Mouse (Mus musculus) kidney, embryonic 14.5 days (tissue): ENCODE measurements around the gene Cacna1g. TPM values are rescaled to one million over a fixed set of nuclear protein-coding genes. Genes with fewer than 3 reads are reported as not detected.

ENCODE experiments used
- ATAC-seq: fragments of 200-750 bp; cut with Nextera tagmentation; 2 replicates; pipeline ENCODE4 v1.8.0; 2017; ENCODE audit warnings: moderate number of reproducible peaks, mild to moderate bottlenecking, moderate TSS enrichment, moderate library complexity; ENCODE audit not compliant: low FRiP score, low TSS enrichment
- H3K27ac ChIP-seq: fragments of 300-500 bp; sonication (generic); 2 replicates; pipeline ENCODE4 v1.5.1; 2014; ENCODE audit warnings: low read depth, mild to moderate bottlenecking, low read length, moderate library complexity, mixed read lengths
- H3K27me3 ChIP-seq: fragments of 300-500 bp; sonication (generic); 2 replicates; pipeline ENCODE4 v1.6.1; 2014; ENCODE audit warnings: mild to moderate bottlenecking, low read length; ENCODE audit not compliant: control insufficient read depth, insufficient read depth
- H3K36me3 ChIP-seq: fragments of 300-500 bp; sonication (generic); 2 replicates; pipeline ENCODE4 v1.6.1; 2014; ENCODE audit warnings: low read length, mixed read lengths; ENCODE audit not compliant: control insufficient read depth, insufficient read depth
- H3K4me1 ChIP-seq: fragments of 300-500 bp; sonication (generic); 2 replicates; pipeline ENCODE4 v1.6.1; 2014; ENCODE audit warnings: low read length, mixed read lengths; ENCODE audit not compliant: control insufficient read depth, insufficient read depth
- H3K4me2 ChIP-seq: fragments of 300-500 bp; sonication (generic); replicated peaks from 2 replicates; pipeline ENCODE4 v1.6.1; 2014; ENCODE audit warnings: low read depth, mild to moderate bottlenecking, low read length
- H3K4me3 ChIP-seq: fragments of 300-500 bp; sonication (generic); 2 replicates; pipeline ENCODE4 v1.5.1; 2014; ENCODE audit warnings: mild to moderate bottlenecking, low read length
- H3K9ac ChIP-seq: fragments of 300-500 bp; sonication (generic); 2 replicates; pipeline ENCODE4 v1.6.1; 2014; ENCODE audit warnings: low read depth, mild to moderate bottlenecking, low read length, moderate library complexity
- H3K9me3 ChIP-seq: fragments of 300-500 bp; sonication (generic); 2 replicates; pipeline ENCODE4 v1.6.1; 2016; ENCODE audit warnings: low read length; ENCODE audit not compliant: control insufficient read depth
- WGBS: fragments of 180-500 bp; shearing (Covaris S2); extraction: QIAGEN DNeasy Blood & Tissue Kit; methylation state at CpG from one replicate; pipeline ENCODE4 v1.1.7; 2014; 5-methylcytosine and 5-hydroxymethylcytosine counted together
- polyA plus RNA-seq: library from polyadenylated mRNA; unstranded; fragments of >200 nt; fragmentation: Nextera tagmentation; extraction: Ambion mirVana; gene quantifications from 2 replicates; pipeline ENCODE4 v1.2.1, GENCODE M21; 2014

Gene Cacna1g
- polyA plus RNA-seq, 1 experiment from 2014 or later = 14.1 TPM

GRCm38 (mm10) chr11:94498093-94498996, 24.3 kb upstream of the Cacna1g start:
- peak overlapping the region; percentile 79 for H3K27ac ChIP-seq
- no peaks in the 10 kb centered on the region for H3K9me3 ChIP-seq
- H3K4me1 ChIP-seq = peaks cover 39% of the 10 kb centered on the region
- ATAC-seq = peak; percentile 10; the same call in 1 of the 2 replicates
- no peaks in the 10 kb centered on the region for H3K27me3 ChIP-seq
- peak overlapping the region; percentile 59 for H3K4me2 ChIP-seq
- no peaks in the 10 kb centered on the region for H3K36me3 ChIP-seq
- H3K9ac ChIP-seq = peak overlapping the region; percentile 56
- 15% methylated on average over 19 of the region's 19 CpGs for WGBS
- peak overlapping the region; percentile 39 for H3K4me3 ChIP-seq

- H3K9ac ChIP-seq = no peak overlapping the region
- ATAC-seq = no peak
- no peak overlapping the region for H3K4me2 ChIP-seq
- WGBS = 83% methylated on average over 3 of the region's 3 CpGs
- no peak overlapping the region for H3K27ac ChIP-seq
- no peaks in the 10 kb centered on the region for H3K9me3 ChIP-seq
- peaks cover 40% of the 10 kb centered on the region for H3K4me1 ChIP-seq
- H3K4me3 ChIP-seq = no peak overlapping the region
- H3K36me3 ChIP-seq = no peaks in the 10 kb centered on the region
- H3K27me3 ChIP-seq = no peaks in the 10 kb centered on the region; the same call in 1 of the 2 replicates
These were observed 21.4 kb upstream of the Cacna1g start for GRCm38 (mm10) chr11:94495415-94495814.

GRCm38 (mm10) chr11:94491749-94492099, 17.7 kb upstream of the Cacna1g start:
- Histone ChIP-seq H3K4me3 (no peak overlapping the region), H3K9ac (no peak overlapping the region), H3K4me2 (peak overlapping the region; percentile 83), H3K36me3 (no peaks in the 10 kb centered on the region), H3K9me3 (no peaks in the 10 kb centered on the region), H3K4me1 (0 out of 2 replicates have a peak, but pooled peaks cover 6% of the 10 kb centered on the region), H3K27ac (no peak overlapping the region), H3K27me3 (no peaks in the 10 kb centered on the region; the same call in 1 of the 2 replicates)
- WGBS = 73% methylated on average over 7 of the region's 7 CpGs
- ATAC-seq = no peak

- Histone ChIP-seq H3K4me2 (peak overlapping the region; percentile 83), H3K9ac (peak overlapping the region; percentile 60), H3K4me1 (0 out of 2 replicates have a peak, but pooled peaks cover 3% of the 10 kb centered on the region), H3K9me3 (no peaks in the 10 kb centered on the region), H3K4me3 (peak overlapping the region; percentile 44), H3K36me3 (no peaks in the 10 kb centered on the region), H3K27me3 (no peaks in the 10 kb centered on the region; the same call in 1 of the 2 replicates), H3K27ac (no peak overlapping the region)
- 6% methylated on average over 51 of the region's 55 CpGs for WGBS
- peak; percentile 36; the same call in 1 of the 2 replicates for ATAC-seq
These were observed 17.2 kb upstream of the Cacna1g start for GRCm38 (mm10) chr11:94491035-94491748.

GRCm38 (mm10) chr11:94489745-94490144, 15.7 kb upstream of the Cacna1g start:
- no peaks in the 10 kb centered on the region; the same call in 1 of the 2 replicates for H3K27me3 ChIP-seq
- no peak overlapping the region for H3K4me3 ChIP-seq
- H3K9ac ChIP-seq = no peak overlapping the region
- no peaks in the 10 kb centered on the region for H3K9me3 ChIP-seq
- no peak for ATAC-seq
- no peak overlapping the region for H3K4me2 ChIP-seq
- no peaks in the 10 kb centered on the region for H3K36me3 ChIP-seq
- WGBS = 23% methylated on average over 4 of the region's 4 CpGs
- no peak overlapping the region for H3K27ac ChIP-seq
- 0 out of 2 replicates have a peak, but pooled peaks cover 3% of the 10 kb centered on the region for H3K4me1 ChIP-seq

GRCm38 (mm10) chr11:94488767-94489533, 15.0 kb upstream of the Cacna1g start:
- Histone ChIP-seq H3K36me3 (no peaks in the 10 kb centered on the region), H3K4me1 (0 out of 2 replicates have a peak, but pooled peaks cover 3% of the 10 kb centered on the region), H3K4me2 (no peak overlapping the region), H3K9me3 (no peaks in the 10 kb centered on the region), H3K9ac (no peak overlapping the region), H3K27me3 (no peaks in the 10 kb centered on the region; the same call in 1 of the 2 replicates), H3K27ac (no peak overlapping the region), H3K4me3 (no peak overlapping the region)
- 87% methylated on average over 11 of the region's 11 CpGs for WGBS
- ATAC-seq = no peak

GRCm38 (mm10) chr11:94486001-94486400, 12.0 kb upstream of the Cacna1g start, which contains the start of gene Spata20:
Spata20 (minus strand) TSS chr11:94486179.
- no peak within 1 kb of the TSS for H3K27ac ChIP-seq
- no peak within 1 kb of the TSS for H3K9ac ChIP-seq
- no peaks in the 10 kb centered on the region for H3K4me1 ChIP-seq
- no peak within 1 kb of the TSS for H3K4me3 ChIP-seq
- peak within 1 kb of the TSS; percentile 19; the same call in 1 of the 2 replicates for H3K4me2 ChIP-seq
- no peaks in the 10 kb centered on the region for H3K36me3 ChIP-seq
- H3K9me3 ChIP-seq = no peaks in the 10 kb centered on the region
- H3K27me3 ChIP-seq = no peaks in the 10 kb centered on the region; the same call in 1 of the 2 replicates
- WGBS = 4% methylated on average over 24 of the region's 24 CpGs
- peak; percentile 82 for ATAC-seq

GRCm38 (mm10) chr11:94485223-94485622, 11.2 kb upstream of the Cacna1g start:
- WGBS = 78% methylated on average over 5 of the region's 5 CpGs
- no peak overlapping the region for H3K4me3 ChIP-seq
- no peaks in the 10 kb centered on the region for H3K9me3 ChIP-seq
- ATAC-seq = peak; percentile 32; the same call in 1 of the 2 replicates
- H3K27ac ChIP-seq = no peak overlapping the region
- H3K9ac ChIP-seq = no peak overlapping the region
- H3K36me3 ChIP-seq = no peaks in the 10 kb centered on the region
- no peaks in the 10 kb centered on the region for H3K4me1 ChIP-seq
- H3K4me2 ChIP-seq = no peak overlapping the region
- H3K27me3 ChIP-seq = no peaks in the 10 kb centered on the region; the same call in 1 of the 2 replicates
